Mouse (Mus musculus) cerebellum, postnatal 25 days (tissue): Measurements from ENCODE around the gene Ppp4r3b.

Experiments used
- DNase-seq, 2 experiments: peaks; one replicate each; pipeline ENCODE4 v3.0.0; 2021; ENCODE audit warnings: mixed read lengths in 2 of 2

The Ppp4r3b gene

GRCm38 (mm10) chr11:29238551-29238950 lies 65.9 kb downstream of the Ppp4r3b start:
- no peak for DNase-seq

- no peak for DNase-seq
Measured at GRCm38 (mm10) chr11:29239353-29239752, 66.7 kb downstream of the Ppp4r3b start.

GRCm38 (mm10) chr11:29241961-29242360 lies 69.3 kb downstream of the Ppp4r3b start:
- no peak for DNase-seq

GRCm38 (mm10) chr11:29245988-29246387 lies 73.3 kb downstream of the Ppp4r3b start:
- no peak for DNase-seq

- DNase-seq: peak; percentile 88 to 94
Measured at GRCm38 (mm10) chr11:29246883-29247650, 74.4 kb downstream of the Ppp4r3b start, which contains the start of gene Cfap36. TSS of gene Cfap36 (minus strand) at chr11:29247409.

GRCm38 (mm10) chr11:29247725-29248124 lies 75.0 kb downstream of the Ppp4r3b start:
- peak; percentile 8 to 9 for DNase-seq

- no peak for DNase-seq
Measured at GRCm38 (mm10) chr11:29248386-29248785, 75.7 kb downstream of the Ppp4r3b start.

- DNase-seq: no peak
Measured at GRCm38 (mm10) chr11:29254643-29255042, 82.0 kb downstream of the Ppp4r3b start.

GRCm38 (mm10) chr11:29267824-29268223 lies 95.1 kb downstream of the Ppp4r3b start:
- peak; percentile 39 to 72 for DNase-seq
